Mouse (Mus musculus): Measurements from ENCODE around the gene Oosp1. TPM values are rescaled to one million over a fixed set of nuclear protein-coding genes. Genes with fewer than 3 reads are reported as not detected.

Gene Oosp1
- polyA plus RNA-seq, 1 experiment: not detected

GRCm38 (mm10) chr19:11639038-11639437, 51.9 kb downstream of the Oosp1 start:
- Histone ChIP-seq H3K9ac (ENCODE audit: low read depth, poor library complexity, severe bottlenecking) (no peak overlapping the region), H3K4me3 (ENCODE audit: low read depth, low read length) (no peak overlapping the region), H3K27ac (ENCODE audit: insufficient read depth, low read length) (no peak overlapping the region), H3K4me1 (ENCODE audit: control insufficient read depth, insufficient read depth, low read length) (no peaks in the 10 kb centered on the region), H3K36me3 (ENCODE audit: control insufficient read depth, insufficient read depth, low read length, poor library complexity, severe bottlenecking) (no peaks in the 10 kb centered on the region), H3K9me3 (replicated peaks; ENCODE audit: control insufficient read depth, insufficient read depth, low read length, poor library complexity, severe bottlenecking) (no peaks in the 10 kb centered on the region), H3K27me3 (ENCODE audit: control insufficient read depth, insufficient read depth, low read length, poor library complexity, severe bottlenecking) (no peaks in the 10 kb centered on the region)
- no peak for TF ChIP-seq CTCF (IDR thresholded peaks at IDR 0.05; ENCODE audit: low read depth, low read length)
- TF ChIP-seq POLR2A (IDR thresholded peaks at IDR 0.05; ENCODE audit: insufficient read depth, low read length): no peak
- TF ChIP-seq EP300 (IDR thresholded peaks at IDR 0.05; ENCODE audit: insufficient read depth, low read depth, low read length): no peak

GRCm38 (mm10) chr19:11635572-11635971, 55.4 kb downstream of the Oosp1 start:
- H3K9me3 ChIP-seq (replicated peaks; ENCODE audit: control insufficient read depth, insufficient read depth, low read length, poor library complexity, severe bottlenecking): no peaks in the 10 kb centered on the region
- H3K4me1 ChIP-seq (ENCODE audit: control insufficient read depth, insufficient read depth, low read length): no peaks in the 10 kb centered on the region
- no peaks in the 10 kb centered on the region for H3K27me3 ChIP-seq (ENCODE audit: control insufficient read depth, insufficient read depth, low read length, poor library complexity, severe bottlenecking)
- H3K27ac ChIP-seq (ENCODE audit: insufficient read depth, low read length): no peak overlapping the region
- no peak overlapping the region for H3K9ac ChIP-seq (ENCODE audit: low read depth, poor library complexity, severe bottlenecking)
- H3K36me3 ChIP-seq (ENCODE audit: control insufficient read depth, insufficient read depth, low read length, poor library complexity, severe bottlenecking): no peaks in the 10 kb centered on the region
- TF ChIP-seq CTCF (IDR thresholded peaks at IDR 0.05; ENCODE audit: low read depth, low read length) (no peak), POLR2A (IDR thresholded peaks at IDR 0.05; ENCODE audit: insufficient read depth, low read length) (no peak), EP300 (IDR thresholded peaks at IDR 0.05; ENCODE audit: insufficient read depth, low read depth, low read length) (no peak)
- H3K4me3 ChIP-seq (ENCODE audit: low read depth, low read length): no peak overlapping the region

- H3K27me3 ChIP-seq (ENCODE audit: control insufficient read depth, insufficient read depth, low read length, poor library complexity, severe bottlenecking): no peaks in the 10 kb centered on the region
- no peak overlapping the region for H3K4me3 ChIP-seq (ENCODE audit: low read depth, low read length)
- no peak overlapping the region for H3K27ac ChIP-seq (ENCODE audit: insufficient read depth, low read length)
- TF ChIP-seq EP300 (IDR thresholded peaks at IDR 0.05; ENCODE audit: insufficient read depth, low read depth, low read length): no peak
- no peak for TF ChIP-seq CTCF (IDR thresholded peaks at IDR 0.05; ENCODE audit: low read depth, low read length)
- TF ChIP-seq POLR2A (IDR thresholded peaks at IDR 0.05; ENCODE audit: insufficient read depth, low read length): no peak
- H3K36me3 ChIP-seq (ENCODE audit: control insufficient read depth, insufficient read depth, low read length, poor library complexity, severe bottlenecking): no peaks in the 10 kb centered on the region
- no peak overlapping the region for H3K9ac ChIP-seq (ENCODE audit: low read depth, poor library complexity, severe bottlenecking)
- H3K4me1 ChIP-seq (ENCODE audit: control insufficient read depth, insufficient read depth, low read length): no peaks in the 10 kb centered on the region
- no peaks in the 10 kb centered on the region for H3K9me3 ChIP-seq (replicated peaks; ENCODE audit: control insufficient read depth, insufficient read depth, low read length, poor library complexity, severe bottlenecking)
Measured at GRCm38 (mm10) chr19:11634330-11634729, 56.6 kb downstream of the Oosp1 start.

GRCm38 (mm10) chr19:11633732-11634131, 57.2 kb downstream of the Oosp1 start:
- H3K4me1 ChIP-seq (ENCODE audit: control insufficient read depth, insufficient read depth, low read length): no peaks in the 10 kb centered on the region
- no peak for TF ChIP-seq CTCF (IDR thresholded peaks at IDR 0.05; ENCODE audit: low read depth, low read length)
- no peak for TF ChIP-seq POLR2A (IDR thresholded peaks at IDR 0.05; ENCODE audit: insufficient read depth, low read length)
- TF ChIP-seq EP300 (IDR thresholded peaks at IDR 0.05; ENCODE audit: insufficient read depth, low read depth, low read length): no peak
- H3K36me3 ChIP-seq (ENCODE audit: control insufficient read depth, insufficient read depth, low read length, poor library complexity, severe bottlenecking): no peaks in the 10 kb centered on the region
- no peak overlapping the region for H3K9ac ChIP-seq (ENCODE audit: low read depth, poor library complexity, severe bottlenecking)
- no peak overlapping the region for H3K4me3 ChIP-seq (ENCODE audit: low read depth, low read length)
- H3K27me3 ChIP-seq (ENCODE audit: control insufficient read depth, insufficient read depth, low read length, poor library complexity, severe bottlenecking): no peaks in the 10 kb centered on the region
- H3K9me3 ChIP-seq (replicated peaks; ENCODE audit: control insufficient read depth, insufficient read depth, low read length, poor library complexity, severe bottlenecking): no peaks in the 10 kb centered on the region
- H3K27ac ChIP-seq (ENCODE audit: insufficient read depth, low read length): no peak overlapping the region

- H3K9me3 ChIP-seq (replicated peaks; ENCODE audit: control insufficient read depth, insufficient read depth, low read length, poor library complexity, severe bottlenecking): no peaks in the 10 kb centered on the region
- H3K27ac ChIP-seq (ENCODE audit: insufficient read depth, low read length): no peak overlapping the region
- H3K4me1 ChIP-seq (ENCODE audit: control insufficient read depth, insufficient read depth, low read length): no peaks in the 10 kb centered on the region
- H3K4me3 ChIP-seq (ENCODE audit: low read depth, low read length): no peak overlapping the region
- H3K36me3 ChIP-seq (ENCODE audit: control insufficient read depth, insufficient read depth, low read length, poor library complexity, severe bottlenecking): no peaks in the 10 kb centered on the region
- no peak overlapping the region for H3K9ac ChIP-seq (ENCODE audit: low read depth, poor library complexity, severe bottlenecking)
- TF ChIP-seq POLR2A (IDR thresholded peaks at IDR 0.05; ENCODE audit: insufficient read depth, low read length) (no peak), EP300 (IDR thresholded peaks at IDR 0.05; ENCODE audit: insufficient read depth, low read depth, low read length) (no peak), CTCF (IDR thresholded peaks at IDR 0.05; ENCODE audit: low read depth, low read length) (no peak)
- H3K27me3 ChIP-seq (ENCODE audit: control insufficient read depth, insufficient read depth, low read length, poor library complexity, severe bottlenecking): no peaks in the 10 kb centered on the region
Measured at GRCm38 (mm10) chr19:11625231-11625630, 65.7 kb downstream of the Oosp1 start.

GRCm38 (mm10) chr19:11624800-11625199, 66.2 kb downstream of the Oosp1 start:
- H3K4me3 ChIP-seq (ENCODE audit: low read depth, low read length): no peak overlapping the region
- no peak overlapping the region for H3K9ac ChIP-seq (ENCODE audit: low read depth, poor library complexity, severe bottlenecking)
- no peaks in the 10 kb centered on the region for H3K27me3 ChIP-seq (ENCODE audit: control insufficient read depth, insufficient read depth, low read length, poor library complexity, severe bottlenecking)
- no peak overlapping the region for H3K27ac ChIP-seq (ENCODE audit: insufficient read depth, low read length)
- no peak for TF ChIP-seq CTCF (IDR thresholded peaks at IDR 0.05; ENCODE audit: low read depth, low read length)
- no peak for TF ChIP-seq POLR2A (IDR thresholded peaks at IDR 0.05; ENCODE audit: insufficient read depth, low read length)
- TF ChIP-seq EP300 (IDR thresholded peaks at IDR 0.05; ENCODE audit: insufficient read depth, low read depth, low read length): no peak
- no peaks in the 10 kb centered on the region for H3K4me1 ChIP-seq (ENCODE audit: control insufficient read depth, insufficient read depth, low read length)
- no peaks in the 10 kb centered on the region for H3K36me3 ChIP-seq (ENCODE audit: control insufficient read depth, insufficient read depth, low read length, poor library complexity, severe bottlenecking)
- no peaks in the 10 kb centered on the region for H3K9me3 ChIP-seq (replicated peaks; ENCODE audit: control insufficient read depth, insufficient read depth, low read length, poor library complexity, severe bottlenecking)

Measured in ES-Bruce4 (cell line).